Mouse (Mus musculus): ENCODE results near the gene Hagh.

The Hagh gene

GRCm38 (mm10) chr17:24839842-24840241, at the start of gene Hagh:
Gene Hagh (plus strand): TSS chr17:24840143.
- DNase-seq (ENCODE audit: extremely low spot score), result no peak

GRCm38 (mm10) chr17:24792190-24792589, 47.8 kb upstream of the Hagh start:
- DNase-seq (ENCODE audit: extremely low spot score), result no peak

- no peak for DNase-seq (ENCODE audit: extremely low spot score)
Measured at GRCm38 (mm10) chr17:24794791-24795190, 45.2 kb upstream of the Hagh start.

- no peak for DNase-seq (ENCODE audit: extremely low spot score)
Measured at GRCm38 (mm10) chr17:24796969-24797368, 43.0 kb upstream of the Hagh start.

GRCm38 (mm10) chr17:24798229-24798628, 41.7 kb upstream of the Hagh start:
- no peak for DNase-seq (ENCODE audit: extremely low spot score)

GRCm38 (mm10) chr17:24799476-24799875, 40.5 kb upstream of the Hagh start:
- DNase-seq (ENCODE audit: extremely low spot score), result no peak

GRCm38 (mm10) chr17:24800524-24800923, 39.4 kb upstream of the Hagh start:
- DNase-seq (ENCODE audit: extremely low spot score), result no peak

- DNase-seq (ENCODE audit: extremely low spot score), result peak; percentile 87
Measured at GRCm38 (mm10) chr17:24803952-24804951, 35.7 kb upstream of the Hagh start, which contains the start of gene Meiob. Gene Meiob (plus strand): TSS chr17:24804289.

GRCm38 (mm10) chr17:24811211-24811610, 28.7 kb upstream of the Hagh start:
- no peak for DNase-seq (ENCODE audit: extremely low spot score)

GRCm38 (mm10) chr17:24812215-24812614, 27.7 kb upstream of the Hagh start:
- no peak for DNase-seq (ENCODE audit: extremely low spot score)

GRCm38 (mm10) chr17:24815256-24815655, 24.7 kb upstream of the Hagh start:
- no peak for DNase-seq (ENCODE audit: extremely low spot score)

- no peak for DNase-seq (ENCODE audit: extremely low spot score)
Measured at GRCm38 (mm10) chr17:24817503-24817902, 22.4 kb upstream of the Hagh start.

- DNase-seq (ENCODE audit: extremely low spot score), result no peak
Measured at GRCm38 (mm10) chr17:24818172-24818571, 21.8 kb upstream of the Hagh start.

GRCm38 (mm10) chr17:24819469-24819868, 20.5 kb upstream of the Hagh start:
- no peak for DNase-seq (ENCODE audit: extremely low spot score)

GRCm38 (mm10) chr17:24821351-24822280, 18.3 kb upstream of the Hagh start:
- no peak for DNase-seq (ENCODE audit: extremely low spot score)

GRCm38 (mm10) chr17:24840341-24840740, 398 bp downstream of the Hagh start:
- DNase-seq (ENCODE audit: extremely low spot score), result no peak

- DNase-seq (ENCODE audit: extremely low spot score), result no peak
Measured at GRCm38 (mm10) chr17:24841133-24841532, 1.2 kb downstream of the Hagh start.

- DNase-seq (ENCODE audit: extremely low spot score), result no peak
Measured at GRCm38 (mm10) chr17:24842631-24843030, 2.7 kb downstream of the Hagh start.

- no peak for DNase-seq (ENCODE audit: extremely low spot score)
Measured at GRCm38 (mm10) chr17:24844525-24844924, 4.6 kb downstream of the Hagh start.

GRCm38 (mm10) chr17:24847386-24847785, 7.4 kb downstream of the Hagh start:
- DNase-seq (ENCODE audit: extremely low spot score), result no peak

GRCm38 (mm10) chr17:24848600-24849031, 8.7 kb downstream of the Hagh start:
- DNase-seq (ENCODE audit: extremely low spot score), result no peak

GRCm38 (mm10) chr17:24849733-24850064, 9.8 kb downstream of the Hagh start:
- no peak for DNase-seq (ENCODE audit: extremely low spot score)
